Mouse (Mus musculus) liver, embryonic 18 days (tissue): ENCODE measurements around the gene Parp2. TPM values are rescaled to one million over a fixed set of nuclear protein-coding genes. Genes with fewer than 3 reads are reported as not detected.

Source experiments
- polyA plus RNA-seq: library from polyadenylated mRNA; depleted of rRNA; stranded (reverse); fragments of >200 nt; gene quantifications from 2 replicates; pipeline ENCODE4 v1.2.3, GENCODE M21; 2012; rRNA removed

The Parp2 gene
- 26.4 and 32.7 TPM in 2 replicates for polyA plus RNA-seq

GRCm38 (mm10) chr14:50807487-50808072, at the start of gene Parp2, which contains the start of gene Ccnb1ip1:
Gene Parp2, plus strand, starts transcription at chr14:50807841.
Gene Ccnb1ip1, minus strand, starts transcription at chr14:50807732.

DNA sequence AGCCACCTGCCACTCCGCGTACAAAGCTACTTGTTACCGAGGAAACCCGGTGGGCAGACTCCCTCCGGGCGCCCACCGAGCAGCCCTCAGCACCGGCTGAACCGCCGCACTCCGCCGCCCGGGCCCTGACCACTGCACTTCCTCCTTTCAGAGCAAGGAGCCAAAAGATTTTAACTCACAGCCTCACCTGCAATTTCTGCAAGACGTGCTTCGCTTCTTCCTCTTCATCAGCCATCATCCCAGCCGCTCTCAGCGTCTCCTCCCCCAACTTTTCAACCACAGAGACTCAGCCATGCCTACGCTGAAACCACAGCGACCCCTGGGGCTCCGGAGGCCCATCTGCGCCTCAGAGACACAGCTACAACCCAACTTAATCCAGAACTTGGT, 22.4 kb upstream of the Parp2 start, which contains the start of gene Ttc5:
Gene Ttc5 (minus strand): TSS at position 269 of the 387 bp plus-strand sequence.

DNA sequence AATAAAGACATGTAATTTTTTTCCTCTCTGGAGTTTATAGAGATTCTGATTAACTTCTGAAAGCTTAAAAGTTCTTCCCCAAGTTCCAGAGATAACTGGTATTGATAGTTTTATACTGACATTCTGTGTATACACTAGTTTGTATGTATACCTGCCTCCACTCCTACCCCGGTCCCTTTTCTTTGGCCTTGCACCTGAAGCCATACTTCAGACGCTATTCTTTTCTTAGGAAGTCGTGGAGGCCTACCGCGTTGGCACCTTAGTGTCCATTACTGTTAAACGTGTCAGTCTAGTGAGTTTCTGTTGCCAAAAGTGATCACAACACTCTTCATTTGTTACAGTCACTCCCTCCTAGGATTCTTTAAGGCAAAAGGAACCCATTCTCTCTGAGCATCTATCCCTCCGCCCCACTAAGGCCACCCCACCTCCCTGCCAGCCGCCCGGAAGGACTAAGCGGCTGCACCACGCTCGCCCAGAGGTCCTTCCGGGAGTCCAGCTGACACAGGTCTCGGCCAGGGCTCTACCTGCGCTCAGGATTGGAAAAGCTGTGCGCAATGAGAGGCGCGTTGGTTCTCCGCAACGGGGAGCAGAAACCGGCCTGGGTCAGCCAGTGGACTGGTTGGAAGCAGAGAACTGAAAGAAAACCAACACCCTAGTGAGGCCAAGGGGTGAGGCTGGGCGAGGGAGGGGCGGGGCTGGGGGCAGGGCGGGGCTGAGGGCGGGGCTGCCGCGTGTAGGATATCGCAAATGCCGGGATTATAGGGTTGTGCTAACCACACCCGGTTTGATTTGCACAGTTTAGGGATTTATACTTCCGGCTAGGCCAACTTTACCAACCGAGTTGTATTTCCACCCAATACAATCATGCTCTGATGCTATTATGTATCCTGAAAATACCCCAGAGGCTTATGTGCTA, 62.5 kb downstream of the Parp2 start, which contains the start of gene Tep1:
Gene Tep1 (minus strand): TSS at position 672 of the 916 bp plus-strand sequence.

Other genes starting within 250 kb of the Parp2 start
- gene Olfr744, start 193.0 kb upstream of the Parp2 start, polyA plus RNA-seq = not detected in 2 replicates
- gene Olfr745, start 168.5 kb upstream of the Parp2 start, polyA plus RNA-seq = not detected in 2 replicates
- not detected in 2 replicates for gene Olfr746, start 160.8 kb upstream of the Parp2 start, polyA plus RNA-seq
- not detected in 2 replicates for gene Olfr747, start 114.6 kb upstream of the Parp2 start, polyA plus RNA-seq
- not detected in 2 replicates for gene Olfr748, start 100.5 kb upstream of the Parp2 start, polyA plus RNA-seq
- gene Olfr749, start 62.7 kb upstream of the Parp2 start, polyA plus RNA-seq = not detected in 2 replicates
- 15.8 and 17.7 TPM in 2 replicates for gene Ttc5, start 22.3 kb upstream of the Parp2 start, polyA plus RNA-seq
- not detected in 2 replicates for gene Ccnb1ip1, start 109 bp upstream of the Parp2 start, polyA plus RNA-seq
- 5.7 and 6.0 TPM in 2 replicates for gene Tep1, start 62.7 kb downstream of the Parp2 start, polyA plus RNA-seq
- 0.11 and 0.28 TPM in 2 replicates for gene Klhl33, start 89.7 kb downstream of the Parp2 start, polyA plus RNA-seq
- 40.4 and 47.9 TPM in 2 replicates for gene Osgep, start 117.1 kb downstream of the Parp2 start, polyA plus RNA-seq
- gene Apex1, start 117.1 kb downstream of the Parp2 start, polyA plus RNA-seq = 44.1 and 50.6 TPM in 2 replicates
- gene Pip4p1, start 123.0 kb downstream of the Parp2 start, polyA plus RNA-seq = 35.0 and 41.2 TPM in 2 replicates
- 121 and 139 TPM in 2 replicates for gene Pnp, start 123.2 kb downstream of the Parp2 start, polyA plus RNA-seq
- gene Gm49342, start 136.7 kb downstream of the Parp2 start, polyA plus RNA-seq = 103 and 127 TPM in 2 replicates
- 6.7 and 8.1 TPM in 2 replicates for gene Pnp2, start 148.2 kb downstream of the Parp2 start, polyA plus RNA-seq
- 0.02 and 0.05 TPM in 2 replicates for gene Rnase10, start 199.9 kb downstream of the Parp2 start, polyA plus RNA-seq
- not detected in 2 replicates for gene Rnase9, start 234.0 kb downstream of the Parp2 start, polyA plus RNA-seq
- 0.06 TPM in 1 of 2 replicates, not detected in the other for gene Rnase11, start 242.3 kb downstream of the Parp2 start, polyA plus RNA-seq
- gene Rnase12, start 249.8 kb downstream of the Parp2 start, polyA plus RNA-seq = 1.3 and 1.7 TPM in 2 replicates